Mouse (Mus musculus) gastrocnemius, adult 2 months (tissue): ENCODE data around the gene Gm43064. TPM values are rescaled to one million over a fixed set of nuclear protein-coding genes. Genes with fewer than 3 reads are reported as not detected.
A peak's percentile ranks its signal among the peaks of the same experiment; 100 is the strongest.

Source experiments
- DNase-seq: peaks from one replicate; pipeline ENCODE4 v3.0.0; 2022
- H3K27ac ChIP-seq: fragments of 200-600 bp; 2 replicates; pipeline ENCODE4 v1.8.1; 2022; ENCODE audit warnings: mild to moderate bottlenecking
- H3K4me3 ChIP-seq: fragments of 200-600 bp; 2 replicates; pipeline ENCODE4 v1.8.1; 2022; ENCODE audit warnings: mild to moderate bottlenecking, moderate library complexity
- CTCF ChIP-seq: fragments of 200-600 bp; IDR thresholded peaks from 2 replicates; pipeline ENCODE4 v1.8.1; 2022; ENCODE audit warnings: antibody characterized with exemption, mild to moderate bottlenecking, moderate library complexity
- intact Hi-C: fragments of 180-260 bp; cut with DNase I; formaldehyde crosslinking; loops from one replicate; pipeline ENCODE4 v1.15.1; 2025
- total RNA-seq, 2 experiments: library from RNA; stranded (reverse); gene quantifications; 2 replicates each; pipeline ENCODE4 v1.2.3; 2021

Gene Gm43064
- total RNA-seq, 2 experiments from 2014 or later: 0.46 to 0.47 TPM

GRCm38 (mm10) chr3:103850644-103851363 lies 41.4 kb downstream of the Gm43064 start:
- no peak for DNase-seq
- no peak overlapping the region for H3K27ac ChIP-seq
- H3K4me3 ChIP-seq: no peak overlapping the region
- no peak for TF ChIP-seq CTCF
- intact Hi-C loops: no loop called here

GRCm38 (mm10) chr3:103851481-103851880 lies 42.1 kb downstream of the Gm43064 start:
- intact Hi-C loops: no loop called here
- Histone ChIP-seq H3K4me3 (no peak overlapping the region), H3K27ac (no peak overlapping the region)
- DNase-seq: no peak
- TF ChIP-seq CTCF: no peak

GRCm38 (mm10) chr3:103851882-103852281 lies 42.5 kb downstream of the Gm43064 start:
- Histone ChIP-seq H3K27ac (no peak overlapping the region), H3K4me3 (no peak overlapping the region)
- no peak for TF ChIP-seq CTCF
- DNase-seq: no peak
- intact Hi-C loops: no loop called here

- H3K27ac ChIP-seq: no peak overlapping the region
- DNase-seq: peak; percentile 32
- TF ChIP-seq CTCF: peak; percentile 53
- intact Hi-C loops: no loop called here
- no peak overlapping the region for H3K4me3 ChIP-seq
Observed at GRCm38 (mm10) chr3:103852565-103853299, 43.4 kb downstream of the Gm43064 start.

- no peak for TF ChIP-seq CTCF
- no peak overlapping the region for H3K4me3 ChIP-seq
- DNase-seq: peak; percentile 22
- intact Hi-C loops: no loop called here
- H3K27ac ChIP-seq: no peak overlapping the region
Observed at GRCm38 (mm10) chr3:103853804-103854203, 44.4 kb downstream of the Gm43064 start.

GRCm38 (mm10) chr3:103857036-103857805 lies 47.8 kb downstream of the Gm43064 start:
- no peak for TF ChIP-seq CTCF
- intact Hi-C loops: no loop called here
- DNase-seq: no peak
- Histone ChIP-seq H3K4me3 (no peak overlapping the region), H3K27ac (no peak overlapping the region)

GRCm38 (mm10) chr3:103857977-103858563 lies 48.7 kb downstream of the Gm43064 start:
- no peak for TF ChIP-seq CTCF
- Histone ChIP-seq H3K4me3 (no peak overlapping the region), H3K27ac (no peak overlapping the region)
- intact Hi-C loops: no loop called here
- DNase-seq: no peak

GRCm38 (mm10) chr3:103858881-103859801 lies 49.8 kb downstream of the Gm43064 start, which contains the start of gene Ptpn22:
Gene Ptpn22, plus strand, starts transcription at chr3:103859795.
- DNase-seq: no peak
- no peak within 1 kb of the TSS for H3K27ac ChIP-seq
- peak within 1 kb of the TSS; percentile 23; the same call in 1 of the 2 replicates for H3K4me3 ChIP-seq
- intact Hi-C loops: no loop called here
- TF ChIP-seq CTCF: no peak

- no peak for TF ChIP-seq CTCF
- DNase-seq: no peak
- Histone ChIP-seq H3K27ac (no peak overlapping the region), H3K4me3 (peak overlapping the region; percentile 23; the same call in 1 of the 2 replicates)
- intact Hi-C loops: no loop called here
Observed at GRCm38 (mm10) chr3:103859851-103860391, 50.5 kb downstream of the Gm43064 start.

GRCm38 (mm10) chr3:103862721-103863220 lies 53.4 kb downstream of the Gm43064 start:
- intact Hi-C loops: no loop called here
- no peak for DNase-seq
- no peak for TF ChIP-seq CTCF
- H3K4me3 ChIP-seq: no peak overlapping the region
- no peak overlapping the region for H3K27ac ChIP-seq

- intact Hi-C loops: no loop called here
- H3K27ac ChIP-seq: no peak overlapping the region
- H3K4me3 ChIP-seq: no peak overlapping the region
- no peak for TF ChIP-seq CTCF
- DNase-seq: no peak
Observed at GRCm38 (mm10) chr3:103864200-103864599, 54.8 kb downstream of the Gm43064 start.
